Mouse (Mus musculus): ENCODE measurements at regions not wholly inside any gene's neighbourhood (a gene's known extent, or its start where the extent isn't known, plus 50 kb on each side); places are given as distances from the start of the nearest gene placed in this dataset.
A peak's percentile ranks its signal among the peaks of the same experiment; 100 is the strongest.

GRCm38 (mm10) chr1:166735545-166735944, 53.9 kb upstream of the Fmo9 start:
- DNase-seq (ENCODE audit: extremely low spot score in 1 of 2, low spot score in 1 of 2): no peak

DNA sequence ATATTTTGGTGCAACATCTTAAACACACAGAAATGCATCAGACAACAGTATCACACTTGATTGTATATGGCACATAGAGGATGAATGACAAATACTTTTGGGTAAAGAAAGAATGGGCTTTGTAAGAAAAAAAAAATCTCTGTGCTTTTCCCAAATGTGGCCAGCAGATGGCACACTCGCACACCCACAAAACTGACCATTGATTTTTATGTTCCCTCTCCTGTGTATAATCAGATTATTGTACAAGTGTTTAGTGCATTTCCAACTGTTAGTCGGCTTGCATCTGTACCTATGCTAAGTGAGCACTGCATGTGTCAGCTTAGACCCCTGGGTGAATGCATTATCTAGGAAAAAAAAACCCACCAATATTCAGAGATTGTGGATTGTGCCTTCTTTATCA, 56.4 kb upstream of the Fmo9 start:
- peak in 1 of 2 experiments; percentile 54 for DNase-seq (ENCODE audit: extremely low spot score in 1 of 2, low spot score in 1 of 2)

GRCm38 (mm10) chr1:166750236-166750635, 68.6 kb upstream of the Fmo9 start:
- DNase-seq (ENCODE audit: extremely low spot score in 1 of 2, low spot score in 1 of 2): peak in 1 of 2 experiments; percentile 49

DNA sequence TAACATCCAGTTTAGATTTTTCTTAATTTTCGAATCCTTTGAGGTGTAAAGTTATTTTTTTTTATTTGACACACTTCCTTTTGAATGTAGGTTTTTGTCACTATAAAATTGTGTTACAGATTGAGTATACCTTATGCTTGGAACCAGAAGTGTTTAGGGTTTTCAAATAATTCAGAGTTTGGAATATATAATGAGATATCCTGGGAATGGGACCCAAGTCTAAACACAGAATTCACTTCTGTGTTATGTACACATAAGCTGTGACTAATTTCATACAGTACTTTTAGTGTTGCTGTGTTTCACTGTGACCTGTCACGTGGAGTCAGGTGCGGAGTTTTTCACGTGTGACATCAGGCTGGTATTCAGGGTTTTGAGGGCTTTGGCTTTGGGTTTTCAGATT, 69.1 kb upstream of the Fmo9 start:
- DNase-seq (ENCODE audit: extremely low spot score in 1 of 2, low spot score in 1 of 2): no peak

DNA sequence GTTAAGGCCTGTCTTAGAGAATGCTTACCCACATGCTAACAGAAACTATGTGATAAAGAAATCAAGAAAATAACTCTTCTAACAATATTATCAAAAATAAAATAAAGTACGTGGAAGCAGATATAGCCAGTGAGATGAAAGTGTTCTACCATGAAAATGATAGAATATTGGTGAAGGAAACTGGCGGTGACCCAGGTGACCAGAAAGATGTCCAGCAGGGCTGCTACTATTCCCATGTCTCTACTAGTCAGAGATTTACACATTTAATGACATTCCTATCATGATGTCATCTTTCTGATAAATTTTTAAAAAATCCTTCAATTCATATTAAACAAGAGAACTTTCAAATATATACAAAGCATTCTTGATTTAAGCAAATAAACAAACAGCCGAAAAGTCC, 69.8 kb upstream of the Fmo9 start:
- DNase-seq (ENCODE audit: extremely low spot score in 1 of 2, low spot score in 1 of 2): no peak

GRCm38 (mm10) chr1:166752990-166753709, 71.5 kb upstream of the Fmo9 start:
- peak in 1 of 2 experiments; percentile 45 for DNase-seq (ENCODE audit: extremely low spot score in 1 of 2, low spot score in 1 of 2)

GRCm38 (mm10) chr1:166758987-166759386, 77.3 kb upstream of the Fmo9 start:
- no peak for DNase-seq (ENCODE audit: extremely low spot score in 1 of 2, low spot score in 1 of 2)

- no peak for DNase-seq (ENCODE audit: extremely low spot score in 1 of 2, low spot score in 1 of 2)
Measured at GRCm38 (mm10) chr1:166773114-166773513, 91.5 kb upstream of the Fmo9 start.

DNA sequence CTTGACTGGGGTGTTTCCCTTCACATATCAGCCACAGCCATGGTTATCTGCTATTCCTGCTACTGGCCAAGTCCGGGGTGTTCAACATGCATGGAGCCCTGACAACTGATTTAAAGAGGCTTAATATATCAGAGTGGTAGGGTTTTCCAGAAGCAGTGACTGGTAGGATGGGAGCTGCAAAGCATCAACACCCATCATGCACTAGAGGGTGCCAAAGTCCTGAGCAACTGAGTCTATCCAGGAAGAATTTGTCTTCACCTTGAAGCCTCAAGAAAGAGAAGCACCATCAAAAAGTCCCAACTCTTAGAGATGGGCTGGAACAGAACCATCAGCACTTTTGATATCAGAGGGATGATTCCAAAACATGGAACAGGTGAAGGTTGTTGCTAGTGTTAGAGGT, 100.5 kb upstream of the Fmo9 start:
- peak in 1 of 2 experiments; percentile 79 for DNase-seq (ENCODE audit: extremely low spot score in 1 of 2, low spot score in 1 of 2)

- no peak for DNase-seq (ENCODE audit: extremely low spot score in 1 of 2, low spot score in 1 of 2)
Measured at GRCm38 (mm10) chr1:166787945-166788344, 106.3 kb upstream of the Fmo9 start.

DNA sequence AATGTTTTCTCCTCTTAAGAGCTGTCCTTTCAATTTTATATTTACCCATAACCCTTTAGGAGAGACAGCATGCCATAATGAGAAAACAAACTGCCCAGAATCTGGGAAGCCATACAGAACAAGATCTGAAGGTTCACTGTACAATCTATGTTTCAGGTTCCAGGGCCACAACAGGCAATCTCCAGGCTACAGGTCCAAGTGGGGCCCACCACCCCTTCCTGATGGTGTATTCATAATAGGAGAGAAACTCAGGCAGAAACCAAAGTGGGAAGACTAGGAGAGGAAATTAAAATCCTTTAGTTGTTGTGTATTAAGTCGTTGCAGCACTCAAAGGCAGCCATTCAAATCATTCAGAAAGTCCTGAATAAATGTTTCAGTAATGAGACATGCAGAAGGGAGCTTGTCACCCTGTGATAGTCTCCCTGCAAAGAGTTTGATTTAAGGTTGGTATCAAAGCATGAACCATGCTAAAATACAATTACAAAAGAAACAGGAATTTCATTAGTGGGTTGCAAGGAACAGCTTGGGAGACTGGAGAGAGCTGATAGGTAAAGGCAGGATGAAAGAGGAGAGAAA, 107.3 kb upstream of the Fmo9 start:
- DNase-seq (ENCODE audit: extremely low spot score in 1 of 2, low spot score in 1 of 2): no peak

DNA sequence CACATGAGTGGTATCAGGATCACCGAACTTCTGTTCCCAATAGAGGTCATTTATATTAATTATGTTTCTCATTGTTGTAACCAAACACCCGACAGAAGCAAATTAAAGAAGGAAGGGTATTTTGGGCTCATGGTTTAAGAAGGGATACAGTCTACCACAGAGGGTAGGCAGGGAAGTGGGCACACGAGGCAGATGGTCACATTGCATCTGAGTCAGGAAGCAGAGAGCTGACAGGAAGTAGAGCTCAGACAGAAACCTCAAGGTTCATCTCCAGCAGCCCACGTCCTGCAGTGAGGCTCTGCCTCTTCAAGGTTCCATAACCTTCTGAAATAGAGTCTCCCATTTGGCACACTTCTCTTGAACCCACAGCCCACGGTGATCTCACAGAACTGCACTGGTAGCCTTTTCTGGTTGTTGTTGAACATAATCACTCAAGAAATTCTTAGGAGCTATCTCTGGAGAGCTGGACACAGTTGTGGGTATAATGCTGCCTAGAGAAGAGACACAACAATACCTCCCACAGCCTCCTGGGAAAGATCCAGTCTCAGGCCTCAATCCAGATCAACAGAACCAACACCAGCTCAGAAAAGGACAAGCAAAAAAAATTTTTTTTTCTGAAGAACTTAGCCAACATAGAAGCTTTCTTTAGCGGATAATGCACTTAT, 111.5 kb upstream of the Fmo9 start:
- DNase-seq (ENCODE audit: extremely low spot score in 1 of 2, low spot score in 1 of 2): peak in 1 of 2 experiments; percentile 32

DNA sequence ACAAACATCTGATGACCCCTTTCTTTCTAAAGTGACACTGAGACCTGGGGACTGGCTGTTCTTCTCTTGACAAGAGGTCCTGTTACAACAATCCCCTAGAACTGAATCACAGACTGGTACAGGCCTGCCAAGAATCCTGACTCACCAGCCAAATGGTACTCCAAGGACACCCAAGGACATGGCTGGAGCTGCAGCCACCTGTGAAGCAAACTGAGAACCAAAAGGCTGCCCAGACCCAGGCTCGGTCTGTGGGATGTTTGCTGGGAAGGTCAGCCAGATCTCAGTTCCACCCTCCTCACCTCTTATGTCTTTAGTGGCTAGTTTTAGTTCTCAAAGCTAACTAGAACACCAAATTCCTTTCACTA, 112.1 kb upstream of the Fmo9 start:
- peak in 1 of 2 experiments; percentile 17 for DNase-seq (ENCODE audit: extremely low spot score in 1 of 2, low spot score in 1 of 2)

DNA sequence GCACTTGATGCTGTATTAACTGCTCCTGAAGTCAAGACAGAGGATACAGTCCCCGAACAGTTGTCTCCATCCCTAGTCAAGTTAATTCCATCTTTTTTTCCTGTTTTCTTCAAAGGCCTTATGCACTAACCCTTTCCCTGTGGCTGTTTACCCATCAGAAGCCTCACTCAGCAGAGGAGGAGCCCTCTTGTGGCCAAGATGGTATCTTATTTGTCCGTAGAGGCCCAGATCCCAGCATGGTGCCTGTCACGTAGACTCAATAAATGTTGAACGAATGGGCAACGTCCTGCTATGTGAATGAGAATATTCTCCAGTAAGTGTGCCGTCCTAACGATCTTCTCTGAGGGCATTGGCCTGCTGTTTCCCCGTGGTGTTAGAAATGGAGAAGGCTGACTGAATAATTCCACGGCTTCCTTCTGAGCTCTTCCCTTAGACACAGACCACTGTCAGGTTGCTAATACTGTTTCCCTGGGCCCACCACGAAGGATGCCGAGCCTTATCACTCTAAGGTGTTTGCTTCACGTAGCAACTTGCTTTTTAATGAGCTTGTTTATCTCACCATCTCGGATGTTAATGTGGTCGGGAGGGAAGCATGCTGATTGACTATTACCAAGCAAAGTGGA, 113.1 kb upstream of the Fmo9 start:
- peak in 1 of 2 experiments; percentile 31 for DNase-seq (ENCODE audit: extremely low spot score in 1 of 2, low spot score in 1 of 2)

DNA sequence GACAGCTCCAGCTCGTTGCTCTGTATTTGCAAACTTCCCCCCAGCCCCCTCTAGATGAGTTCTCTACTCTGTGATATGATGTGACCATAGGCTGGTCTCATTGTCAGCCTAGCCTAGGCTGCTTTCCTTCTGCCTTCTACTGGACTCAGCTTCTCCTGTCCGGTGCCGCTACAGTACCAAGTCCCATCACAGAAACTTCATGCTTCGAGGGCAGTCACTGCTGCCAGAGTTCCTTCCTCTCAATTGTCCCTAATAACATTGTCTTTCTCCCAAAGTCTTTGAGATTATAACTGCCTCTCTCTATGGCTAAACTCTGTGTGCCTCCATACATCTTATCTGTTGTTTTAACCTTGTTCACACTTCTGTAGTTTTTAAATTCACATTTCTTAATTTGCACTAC, 114.0 kb upstream of the Fmo9 start:
- no peak for DNase-seq (ENCODE audit: extremely low spot score in 1 of 2, low spot score in 1 of 2)

DNA sequence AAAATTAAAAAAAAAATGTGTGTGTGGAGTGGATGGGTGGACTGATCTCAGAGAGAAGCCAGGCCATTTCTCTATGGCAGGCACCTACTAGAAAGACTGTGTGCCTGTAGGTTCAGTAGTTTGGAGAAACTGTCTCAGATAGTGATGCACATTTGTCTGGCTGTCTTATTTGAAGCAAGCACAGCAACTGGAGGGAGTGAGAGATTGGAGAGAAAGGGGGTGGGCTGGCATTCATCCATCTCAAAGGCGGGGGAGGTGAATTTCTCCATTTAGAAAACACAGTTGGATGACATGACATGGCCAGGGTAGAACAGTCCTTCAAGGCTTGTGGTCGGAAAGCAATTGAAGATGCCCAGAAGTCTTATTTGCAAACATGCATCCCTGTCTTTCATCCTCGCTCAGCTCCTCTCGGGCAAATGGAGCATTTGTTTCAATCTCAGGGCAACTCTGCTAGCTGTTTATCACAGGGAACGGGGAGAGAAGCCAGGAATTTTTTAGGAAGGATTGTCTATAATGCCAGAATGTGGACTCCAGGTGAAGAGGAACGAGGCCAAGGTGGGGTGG, 114.8 kb upstream of the Fmo9 start:
- peak; percentile 62 to 71 for DNase-seq (ENCODE audit: extremely low spot score in 1 of 2, low spot score in 1 of 2)

GRCm38 (mm10) chr1:166796931-166797330, 115.3 kb upstream of the Fmo9 start:
- DNase-seq (ENCODE audit: extremely low spot score in 1 of 2, low spot score in 1 of 2): peak in 1 of 2 experiments; percentile 58

- DNase-seq (ENCODE audit: extremely low spot score in 1 of 2, low spot score in 1 of 2): no peak
Measured at GRCm38 (mm10) chr1:166800953-166801603, 119.4 kb upstream of the Fmo9 start.

DNA sequence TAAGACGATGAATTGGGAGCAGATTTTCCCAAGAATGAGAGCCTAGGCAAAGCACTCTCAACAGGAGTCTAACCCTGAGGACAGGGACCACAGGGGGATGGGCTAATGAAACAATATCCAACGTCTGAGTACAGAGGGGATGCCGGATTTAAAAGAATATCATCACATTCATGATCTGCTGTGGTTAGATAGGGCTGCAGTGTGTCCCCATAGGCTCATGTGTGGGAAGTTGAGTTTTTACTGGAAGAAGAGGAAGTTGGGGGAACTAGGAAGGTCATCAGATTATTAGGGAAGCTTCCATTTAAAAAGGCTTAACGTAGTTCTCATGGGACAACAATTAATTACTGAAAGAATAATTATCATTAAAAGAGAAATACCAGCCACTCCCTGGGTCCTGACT, 120.3 kb upstream of the Fmo9 start:
- DNase-seq (ENCODE audit: extremely low spot score in 1 of 2, low spot score in 1 of 2): no peak

GRCm38 (mm10) chr1:166803928-166804327, 122.3 kb upstream of the Fmo9 start:
- no peak for DNase-seq (ENCODE audit: extremely low spot score in 1 of 2, low spot score in 1 of 2)

GRCm38 (mm10) chr1:166804333-166804732, 122.7 kb upstream of the Fmo9 start:
- no peak for DNase-seq (ENCODE audit: extremely low spot score in 1 of 2, low spot score in 1 of 2)

Data from frontal cortex, adult 2 months (tissue).